Comparison of ENCODE assay signal across 10 mouse cellular contexts in genomic region chr4:45493118-45493517, GRCm38 (mm10). TPM values are rescaled to one million over a fixed set of nuclear protein-coding genes. Genes with fewer than 3 reads are reported as not detected.
DNase-seq lines count a peak whose midpoint lies in the region; ATAC-seq and TF ChIP-seq lines count a peak whose summit lies in the region.
"Had no signal": no experiment of that assay in that cellular context is flagged by ENCODE, and none has a peak within 500 bp of the region (broad histone marks: within the 10 kb centered on the region; RNA-seq: fewer than 3 reads in every experiment).

No protein-coding gene starts in this region.

- H3K27me3 ChIP-seq in forebrain, postnatal 0 days (ENCODE audit: insufficient read depth, low read length), result no peaks in the 10 kb centered on the region

- peak overlapping the region; percentile 77 for H3K27ac ChIP-seq in gastrocnemius, adult 2 months
- 0 out of 2 replicates have a peak overlapping the region, but pooled peaks have one; percentile 9 for H3K27ac ChIP-seq in forebrain, postnatal 0 days (ENCODE audit: low read depth, low read length)
- H3K27ac ChIP-seq: neural tube, embryonic 13.5 days had no signal

- H3K9me3 ChIP-seq in forebrain, postnatal 0 days (ENCODE audit: low read length), result no peaks in the 10 kb centered on the region
- H3K9me3 ChIP-seq: neural tube, embryonic 13.5 days had no signal

- H3K4me3 ChIP-seq in gastrocnemius, adult 2 months, result peak overlapping the region; percentile 31; the same call in 1 of the 2 replicates
- no peak overlapping the region for H3K4me3 ChIP-seq in forebrain, postnatal 0 days (ENCODE audit: low read depth, low read length)
- H3K4me3 ChIP-seq: neural tube, embryonic 13.5 days had no signal

- H3K4me2 ChIP-seq in forebrain, postnatal 0 days (ENCODE audit: low read depth), result no peak overlapping the region
- H3K4me2 ChIP-seq: neural tube, embryonic 13.5 days had no signal

- H3K9ac ChIP-seq in forebrain, postnatal 0 days, result no peak overlapping the region
- H3K9ac ChIP-seq: neural tube, embryonic 13.5 days had no signal

- no peak for ATAC-seq in forebrain, postnatal 0 days
- peak; percentile 74 for ATAC-seq in megakaryocyte progenitor cell, adult 5-6 weeks (replicated peaks; ENCODE audit: poor library complexity)

- intact Hi-C loops in gastrocnemius, adult 2 months (cut with DNase I), result no loop called here

- WGBS in forebrain, postnatal 0 days, result 27% methylated on average over 7 of the region's 7 CpGs

- no peak for TF ChIP-seq CTCF in gastrocnemius, adult 2 months (IDR thresholded peaks at IDR 0.05)
- no peak for TF ChIP-seq CTCF in forebrain, postnatal 0 days (IDR thresholded peaks at IDR 0.05; ENCODE audit: low read depth)

- no peak for DNase-seq in gastrocnemius, adult 2 months
- no peak for DNase-seq in gastrocnemius, adult 18-20 months (ENCODE audit: low spot score)
- DNase-seq in layer of hippocampus, adult 9-11 months, result peak; percentile 40
- DNase-seq in layer of hippocampus, postnatal 25 days (ENCODE audit: extremely low spot score in 1 of 2, low spot score in 1 of 2), result no peak
- DNase-seq in forebrain, postnatal 0 days, result no peak
- no peak for DNase-seq in cerebellum, adult 11-12 months
- DNase-seq in ovary, postnatal 14 days (ENCODE audit: low spot score), result no peak
- DNase-seq: cerebellum, adult 9-10 months had no signal

- H3K4me1 ChIP-seq in forebrain, postnatal 0 days (ENCODE audit: insufficient read depth), result peaks cover 38% of the 10 kb centered on the region

- H3K36me3 ChIP-seq in forebrain, postnatal 0 days (ENCODE audit: insufficient read depth), result no peaks in the 10 kb centered on the region; the same call in 1 of the 2 replicates
- H3K36me3 ChIP-seq: neural tube, embryonic 13.5 days had no signal

RNA-seq across cellular contexts. Expression of gene Shb, which starts 39.2 kb away (rescaled TPM):
- 10 to 100 TPM in 1 of 2 experiments, 1 to 10 TPM in 1; 6.5 to 10.0 TPM for total RNA-seq in gastrocnemius, adult 2 months (2021)
- 1 to 10 TPM; 5.6 to 6.8 TPM for total RNA-seq in gastrocnemius, adult 18-20 months (2021)
- 10 to 100 TPM; 16.1 to 18.8 TPM for total RNA-seq in layer of hippocampus, postnatal 25 days (2021)
- total RNA-seq in forebrain, postnatal 0 days (2014; rRNA removed), result 26.7 and 32.6 TPM in 2 replicates
- 8.5 and 8.6 TPM in 2 replicates for polyA plus RNA-seq in forebrain, postnatal 0 days (2015; fragmentation: Nextera tagmentation; extraction: Ambion mirVana)
- 1.5 TPM in 2 replicates for total RNA-seq in megakaryocyte progenitor cell, adult 5-6 weeks (2015)
- total RNA-seq in megakaryocyte progenitor cell, adult 5-6 weeks (2017), result 2.0 and 2.8 TPM in 2 replicates
